9 mouse cellular contexts compared by ENCODE assay signal in the genomic region with DNA sequence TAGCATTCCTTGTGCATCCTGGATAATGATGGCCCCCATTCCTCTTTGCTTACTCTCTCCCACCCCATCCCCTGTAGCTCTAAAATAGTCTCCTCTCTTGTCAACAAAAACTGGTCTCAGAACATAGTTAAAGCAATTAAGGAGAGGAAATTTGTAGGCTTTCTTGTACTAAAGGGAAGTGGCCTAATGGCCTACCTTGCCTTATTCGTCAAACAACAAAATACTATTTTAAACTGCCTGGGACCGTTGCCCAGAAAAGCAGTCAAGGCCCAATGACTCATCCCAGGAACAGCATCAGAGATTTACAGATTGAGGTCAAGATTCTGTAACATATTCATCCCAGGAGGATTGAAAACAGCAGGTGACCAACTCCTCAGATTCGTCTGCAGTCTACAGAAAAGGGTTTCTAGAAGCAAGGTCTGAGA. TPM values are rescaled to one million over a fixed set of nuclear protein-coding genes. Genes with fewer than 3 reads are reported as not detected.
A peak's percentile ranks its signal among the peaks of the same experiment; 100 is the strongest.
DNase-seq lines count a peak whose midpoint lies in the region; ATAC-seq lines count a peak whose summit lies in the region.
"Had no signal": no experiment of that assay in that cellular context is flagged by ENCODE, and none has a peak within 500 bp of the region (broad histone marks: within the 10 kb centered on the region; RNA-seq: fewer than 3 reads in every experiment).

No protein-coding gene starts in this region.

- intact Hi-C loops in heart, postnatal 14 days (cut with DNase I), result no loop called here

- no peak overlapping the region for H3K9ac ChIP-seq in midbrain, embryonic 13.5 days (replicated peaks)
- H3K9ac ChIP-seq: hindbrain, embryonic 15.5 days had no signal

- H3K4me2 ChIP-seq in midbrain, embryonic 13.5 days (replicated peaks), result no peak overlapping the region
- H3K4me2 ChIP-seq: hindbrain, embryonic 15.5 days had no signal

- DNase-seq in right cerebral cortex, adult 18-20 months, result peak; percentile 16
- DNase-seq in right cerebral cortex, postnatal 25 days, result no peak
- DNase-seq in cerebellum, adult 8-10 months, result peak; percentile 40
- DNase-seq in heart, postnatal 14 days, result peak; percentile 51 to 60
- peak; percentile 59 for DNase-seq in lung, postnatal 36 days
- no peak for DNase-seq in thymus, postnatal 25 days

- no peak overlapping the region for H3K4me3 ChIP-seq in midbrain, embryonic 13.5 days (replicated peaks)
- H3K4me3 ChIP-seq: hindbrain, embryonic 15.5 days had no signal

- H3K4me1 ChIP-seq in midbrain, embryonic 13.5 days (replicated peaks), result no peaks in the 10 kb centered on the region
- H3K4me1 ChIP-seq: hindbrain, embryonic 15.5 days had no signal

- H3K36me3 ChIP-seq in midbrain, embryonic 13.5 days, result no peaks in the 10 kb centered on the region
- H3K36me3 ChIP-seq: hindbrain, embryonic 15.5 days had no signal

- H3K9me3 ChIP-seq in midbrain, embryonic 13.5 days, result no peaks in the 10 kb centered on the region
- H3K9me3 ChIP-seq: hindbrain, embryonic 15.5 days had no signal

- H3K27me3 ChIP-seq in midbrain, embryonic 13.5 days, result no peaks in the 10 kb centered on the region
- H3K27me3 ChIP-seq: hindbrain, embryonic 15.5 days had no signal

- no peak overlapping the region for H3K27ac ChIP-seq in midbrain, embryonic 13.5 days
- H3K27ac ChIP-seq: hindbrain, embryonic 15.5 days had no signal

- 75% methylated on average over 3 of the region's 3 CpGs for WGBS in midbrain, embryonic 13.5 days

- no peak for ATAC-seq in midbrain, embryonic 13.5 days
- ATAC-seq in erythroblast, adult 5-6 weeks (replicated peaks; ENCODE audit: low FRiP score, poor library complexity, severe bottlenecking), result no peak

RNA-seq across cellular contexts. Expression of a gene that starts 13.2 kb away (rescaled TPM):
- total RNA-seq in heart, postnatal 14 days (2021), result under 1 TPM; 0.10 to 0.12 TPM
- polyA plus RNA-seq in midbrain, embryonic 13.5 days (2015; fragmentation: Nextera tagmentation; extraction: Ambion mirVana), result not detected in 2 replicates
- total RNA-seq in erythroblast, adult 5-6 weeks (2015; ENCODE audit: low replicate concordance), result 1.2 TPM in 1 of 2 replicates, not detected in the other
- not detected in 2 replicates for total RNA-seq in erythroblast, adult 5-6 weeks (2017; ENCODE audit: low replicate concordance)

Comparison
In these comparisons a context has a peak if more than half of its experiments do, and no peak if none do; other contexts are left out.
1. DNase-seq: peak in right cerebral cortex, adult 18-20 months (single experiment), cerebellum, adult 8-10 months (single experiment), heart, postnatal 14 days (2 of 2) and lung, postnatal 36 days (single experiment); none in right cerebral cortex, postnatal 25 days (single experiment) and thymus, postnatal 25 days (single experiment).